Mouse (Mus musculus) forebrain, embryonic 11.5 days (tissue): ENCODE results near the gene Rps11. TPM values are rescaled to one million over a fixed set of nuclear protein-coding genes. Genes with fewer than 3 reads are reported as not detected.
"Not testable (repeated sequence)": the region's sequence is repeated elsewhere in the genome, so short reads cannot be mapped to it uniquely, and the experiment has no call there.

ENCODE experiments used
- ATAC-seq: fragments of 200-750 bp; cut with Nextera tagmentation; replicated peaks from 2 replicates; pipeline ENCODE4 v1.8.0; 2017; ENCODE audit warnings: moderate TSS enrichment; ENCODE audit not compliant: low FRiP score
- DNase-seq: peaks from one replicate; pipeline ENCODE4 v3.0.0-alpha.2; 2017; ENCODE audit warnings: low spot score
- H3K27ac ChIP-seq: fragments of 300-500 bp; sonication (generic); 2 replicates; pipeline ENCODE4 v1.5.1; 2014; ENCODE audit warnings: low read depth, low read length
- H3K27me3 ChIP-seq: fragments of 300-500 bp; sonication (generic); 2 replicates; pipeline ENCODE4 v1.6.1; 2014; ENCODE audit warnings: mild to moderate bottlenecking, low read length, mixed read lengths; ENCODE audit not compliant: control insufficient read depth, insufficient read depth
- H3K36me3 ChIP-seq: fragments of 300-500 bp; sonication (generic); 2 replicates; pipeline ENCODE4 v1.6.1; 2014; ENCODE audit warnings: mild to moderate bottlenecking, low read length, moderate library complexity, mixed read lengths; ENCODE audit not compliant: control insufficient read depth, insufficient read depth
- H3K4me1 ChIP-seq: fragments of 300-500 bp; sonication (generic); replicated peaks from 2 replicates; pipeline ENCODE4 v1.6.1; 2014; ENCODE audit warnings: low read length, mixed read lengths; ENCODE audit not compliant: control insufficient read depth, insufficient read depth
- H3K4me2 ChIP-seq: fragments of 300-500 bp; sonication (generic); 2 replicates; pipeline ENCODE4 v1.6.1; 2014; ENCODE audit warnings: low read depth, mild to moderate bottlenecking, low read length, moderate library complexity, mixed read lengths; ENCODE audit not compliant: severe bottlenecking
- H3K4me3 ChIP-seq: fragments of 300-500 bp; sonication (generic); 2 replicates; pipeline ENCODE4 v1.5.1; 2014; ENCODE audit warnings: low read depth, low read length
- H3K9ac ChIP-seq: fragments of 300-500 bp; sonication (generic); 2 replicates; pipeline ENCODE4 v1.6.1; 2014; ENCODE audit warnings: low read length
- H3K9me3 ChIP-seq: fragments of 300-500 bp; sonication (generic); 2 replicates; pipeline ENCODE4 v1.6.1; 2016; ENCODE audit warnings: low read length, mixed read lengths; ENCODE audit not compliant: control insufficient read depth
- WGBS: fragments of 180-500 bp; shearing (Covaris S2); extraction: QIAGEN DNeasy Blood & Tissue Kit; methylation state at CpG from one replicate; pipeline ENCODE4 v1.1.7; 2014; 5-methylcytosine and 5-hydroxymethylcytosine counted together
- polyA plus RNA-seq: library from polyadenylated mRNA; unstranded; fragments of >200 nt; fragmentation: Nextera tagmentation; extraction: Ambion mirVana; gene quantifications from 2 replicates; pipeline ENCODE4 v1.2.1, GENCODE M21; 2014

The Rps11 gene
- polyA plus RNA-seq, 1 experiment from 2014 or later = 1,481 TPM

DNA sequence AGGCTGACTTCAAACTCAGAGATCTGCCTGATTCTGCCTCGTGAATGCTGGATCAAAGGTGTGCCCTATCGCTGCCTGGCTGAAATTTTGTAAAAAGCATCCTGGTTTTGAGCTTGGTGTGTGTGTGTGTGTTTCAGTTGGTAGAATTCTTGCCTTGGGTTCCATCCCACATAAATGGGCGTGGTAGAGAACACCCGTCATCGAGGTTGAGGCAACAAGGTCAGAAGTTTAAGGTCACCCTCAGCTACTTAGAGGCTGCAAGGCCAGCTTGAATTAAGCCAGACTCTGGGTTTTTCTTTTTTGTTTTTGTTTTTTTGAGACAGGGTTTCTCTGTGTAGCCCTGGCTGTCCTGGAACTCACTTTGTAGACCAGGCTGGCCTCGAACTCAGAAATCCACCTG is 5.9 kb downstream of the Rps11 start:
- H3K36me3 ChIP-seq = peaks cover 31% of the 10 kb centered on the region; the same call in 1 of the 2 replicates
- H3K27ac ChIP-seq = no peak overlapping the region
- H3K4me3 ChIP-seq = no peak overlapping the region
- no peak for ATAC-seq
- no peaks in the 10 kb centered on the region for H3K9me3 ChIP-seq
- H3K4me1 ChIP-seq = peaks cover 9% of the 10 kb centered on the region; the same call in 1 of the 2 replicates
- H3K9ac ChIP-seq = no peak overlapping the region
- DNase-seq = no peak
- H3K27me3 ChIP-seq = no peaks in the 10 kb centered on the region
- WGBS = 92% methylated on average over 6 of the region's 6 CpGs
- no peak overlapping the region for H3K4me2 ChIP-seq

DNA sequence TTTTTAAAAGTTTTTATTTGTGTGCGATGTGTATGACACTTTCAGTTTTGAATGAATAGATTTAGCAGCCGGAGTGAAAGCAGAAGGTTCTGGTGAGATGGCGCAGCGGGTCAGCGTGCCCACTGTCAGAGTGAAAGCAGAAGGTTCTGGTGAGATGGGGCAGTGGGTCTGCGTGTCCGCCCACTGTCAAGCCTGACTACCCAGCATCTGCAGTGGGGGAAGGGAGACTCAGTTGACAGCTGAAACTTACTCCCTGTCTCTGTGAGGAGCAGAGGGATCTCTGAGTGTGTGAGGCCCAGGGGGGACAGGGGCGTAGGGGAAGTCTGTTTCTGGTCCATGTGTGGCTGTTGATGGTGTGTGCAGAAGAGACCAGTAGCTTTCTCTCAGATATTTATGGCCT is 6.7 kb downstream of the Rps11 start:
- Histone ChIP-seq H3K9me3 (no peaks in the 10 kb centered on the region), H3K27me3 (no peaks in the 10 kb centered on the region), H3K27ac (no peak overlapping the region), H3K4me3 (no peak overlapping the region), H3K9ac (no peak overlapping the region), H3K4me1 (peaks cover 3% of the 10 kb centered on the region; the same call in 1 of the 2 replicates), H3K4me2 (no peak overlapping the region), H3K36me3 (peaks cover 25% of the 10 kb centered on the region; the same call in 1 of the 2 replicates)
- WGBS = 89% methylated on average over 8 of the region's 8 CpGs
- no peak for ATAC-seq
- DNase-seq = no peak

DNA sequence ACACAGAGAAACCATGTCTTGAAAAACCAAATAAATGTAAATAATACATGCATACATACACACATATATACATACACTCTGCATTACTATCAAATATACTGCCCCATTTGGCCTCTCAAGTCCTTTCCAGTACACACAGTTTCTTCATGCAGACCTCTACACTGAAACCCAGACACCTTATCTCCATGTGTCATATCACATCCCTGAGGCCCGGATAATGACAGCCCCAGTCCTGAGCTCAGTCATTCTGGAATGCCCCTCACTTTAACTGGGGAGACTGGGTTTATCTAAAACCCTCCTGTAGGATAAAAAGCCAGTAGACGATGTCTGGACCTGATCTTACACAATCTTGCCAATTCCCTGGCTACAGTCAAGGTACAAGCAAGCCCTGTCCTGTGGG is 10.8 kb downstream of the Rps11 start:
- no peak for DNase-seq
- Histone ChIP-seq H3K9ac (no peak overlapping the region), H3K36me3 (no peaks in the 10 kb centered on the region), H3K4me1 (no peaks in the 10 kb centered on the region), H3K4me2 (no peak overlapping the region), H3K27me3 (no peaks in the 10 kb centered on the region), H3K27ac (no peak overlapping the region), H3K4me3 (no peak overlapping the region), H3K9me3 (no peaks in the 10 kb centered on the region)
- WGBS = 88% methylated on average over 2 of the region's 2 CpGs
- no peak for ATAC-seq

DNA sequence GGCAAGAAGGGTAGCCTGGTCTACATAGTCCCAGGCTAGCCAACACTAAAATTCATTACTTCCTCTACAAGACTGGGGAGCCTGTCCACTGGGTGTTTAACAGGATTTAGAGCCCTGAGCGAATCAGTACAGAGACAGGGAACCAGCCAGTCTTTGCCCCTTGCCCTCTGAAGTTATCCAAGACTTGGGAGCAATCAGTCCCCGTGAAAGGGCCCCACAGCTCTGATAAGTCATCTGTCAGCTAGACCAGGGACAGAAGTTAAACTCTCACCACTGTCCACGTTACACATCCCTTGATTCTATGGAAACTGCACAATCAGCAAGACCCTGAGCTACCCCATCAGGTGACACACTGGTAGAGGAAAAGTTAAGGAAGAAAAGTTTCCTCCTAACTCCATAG is 11.7 kb downstream of the Rps11 start:
- Histone ChIP-seq H3K36me3 (no peaks in the 10 kb centered on the region), H3K9me3 (no peaks in the 10 kb centered on the region), H3K4me3 (no peak overlapping the region), H3K9ac (no peak overlapping the region), H3K27me3 (no peaks in the 10 kb centered on the region), H3K4me2 (no peak overlapping the region), H3K4me1 (no peaks in the 10 kb centered on the region), H3K27ac (no peak overlapping the region)
- DNase-seq (no peak), ATAC-seq (no peak)
- 70% methylated on average over 3 of the region's 3 CpGs for WGBS

DNA sequence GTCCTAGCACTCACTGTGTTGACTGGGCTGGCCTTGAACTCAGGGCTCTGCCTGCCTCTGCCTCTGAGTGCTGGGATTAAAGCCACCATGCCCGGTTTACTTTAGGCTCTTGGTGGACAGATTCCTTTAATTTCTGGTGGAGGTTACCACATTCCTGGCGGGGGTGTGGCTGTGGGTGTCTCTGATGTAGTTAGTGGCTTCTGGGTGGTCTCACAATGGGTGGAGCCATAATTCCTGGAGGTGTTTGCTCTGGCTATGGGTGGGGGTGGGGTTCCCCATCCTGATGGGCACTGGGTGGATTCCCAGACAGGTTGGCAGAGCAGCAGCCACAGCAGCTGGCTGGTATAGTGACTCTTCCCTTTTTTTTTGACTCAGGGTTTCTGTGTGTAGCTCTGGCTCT is 12.3 kb downstream of the Rps11 start:
- Histone ChIP-seq H3K27me3 (no peaks in the 10 kb centered on the region), H3K36me3 (no peaks in the 10 kb centered on the region), H3K4me3 (no peak overlapping the region), H3K9me3 (no peaks in the 10 kb centered on the region), H3K4me1 (no peaks in the 10 kb centered on the region), H3K9ac (no peak overlapping the region), H3K4me2 (no peak overlapping the region), H3K27ac (no peak overlapping the region)
- DNase-seq (no peak), ATAC-seq (no peak)
- 57% methylated on average over 2 of the region's 2 CpGs for WGBS

DNA sequence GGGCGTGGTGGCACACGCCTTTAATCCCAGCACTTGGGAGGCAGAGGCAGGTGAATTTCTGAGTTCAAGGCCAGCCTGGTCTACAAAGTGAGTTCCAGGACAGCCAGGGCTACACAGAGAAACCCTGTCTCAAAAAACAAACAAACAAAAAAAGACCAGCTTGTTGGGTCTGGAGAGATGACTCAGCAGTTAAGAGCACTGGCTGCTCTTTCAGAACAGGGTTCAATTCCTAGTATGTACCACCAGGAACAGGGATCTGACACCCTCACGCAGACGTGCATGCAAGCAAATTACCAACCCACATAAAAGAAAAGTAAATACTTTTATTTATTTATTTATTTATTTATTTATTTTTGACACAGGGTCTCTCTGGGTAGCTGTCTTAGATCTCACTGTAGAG is 14.2 kb downstream of the Rps11 start:
- H3K4me3 ChIP-seq, ATAC-seq, H3K27ac ChIP-seq, H3K36me3 ChIP-seq, H3K27me3 ChIP-seq, DNase-seq, H3K9me3 ChIP-seq, H3K4me1 ChIP-seq, H3K9ac ChIP-seq, H3K4me2 ChIP-seq: not testable (repeated sequence)
- WGBS = 82% methylated on average over 4 of the region's 4 CpGs

DNA sequence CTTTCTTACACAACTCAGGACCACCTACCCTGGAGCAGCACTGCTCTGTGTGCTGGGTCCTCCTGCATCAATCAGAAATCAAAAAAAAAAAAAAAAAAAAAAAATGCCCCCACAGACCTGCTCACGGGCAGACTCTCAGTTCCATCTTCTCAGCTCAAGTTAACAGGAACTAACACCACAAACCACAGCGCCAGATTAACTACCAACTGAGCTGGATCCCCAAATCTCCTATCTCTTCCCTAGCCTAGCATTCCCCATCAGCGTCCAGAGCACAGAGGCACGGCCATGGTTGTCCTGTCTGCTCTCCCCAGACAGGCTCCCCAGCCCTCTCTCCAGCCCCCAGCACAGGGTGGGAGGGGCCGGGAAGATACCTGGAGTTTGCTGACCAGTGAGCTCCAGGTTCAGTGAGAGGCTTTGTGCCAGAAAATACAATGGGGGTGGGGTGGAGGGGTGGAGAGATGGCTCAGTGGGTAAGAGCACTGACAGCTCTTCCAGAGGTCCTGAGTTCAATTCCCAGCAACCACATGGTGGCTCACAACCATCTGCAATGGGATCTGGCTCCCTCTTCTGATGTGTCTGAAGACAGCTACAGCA is 17.1 kb downstream of the Rps11 start:
- no peak overlapping the region for H3K4me3 ChIP-seq
- no peak overlapping the region for H3K9ac ChIP-seq
- H3K9me3 ChIP-seq = no peaks in the 10 kb centered on the region
- 70% methylated on average over 5 of the region's 5 CpGs for WGBS
- H3K27me3 ChIP-seq = no peaks in the 10 kb centered on the region
- DNase-seq (no peak), ATAC-seq (no peak)
- no peaks in the 10 kb centered on the region for H3K36me3 ChIP-seq
- no peaks in the 10 kb centered on the region for H3K4me1 ChIP-seq
- H3K4me2 ChIP-seq = no peak overlapping the region
- H3K27ac ChIP-seq = no peak overlapping the region

DNA sequence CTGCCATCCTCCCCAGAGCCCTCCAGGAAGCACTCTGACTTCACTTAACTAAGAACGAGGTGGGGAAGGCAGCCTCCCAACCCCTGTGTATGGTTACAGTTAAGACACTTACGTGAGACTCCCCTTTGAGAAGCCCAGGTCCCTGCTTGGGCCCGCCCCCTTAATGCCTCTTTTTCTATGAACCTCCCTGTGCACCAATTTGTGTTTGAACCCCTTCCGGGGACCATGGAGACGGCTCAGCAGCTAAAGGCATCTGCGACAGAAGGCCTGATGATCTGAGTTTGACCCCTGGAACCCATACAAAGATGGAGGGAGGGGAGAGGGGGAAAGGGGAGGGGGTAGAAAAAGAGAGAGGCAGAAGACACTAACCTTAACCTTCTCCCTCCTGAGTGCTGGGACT is 17.8 kb downstream of the Rps11 start:
- H3K9me3 ChIP-seq = no peaks in the 10 kb centered on the region
- H3K27ac ChIP-seq = no peak overlapping the region
- no peak overlapping the region for H3K4me3 ChIP-seq
- no peak overlapping the region; the same call in 1 of the 2 replicates for H3K9ac ChIP-seq
- H3K36me3 ChIP-seq = no peaks in the 10 kb centered on the region
- no peak overlapping the region for H3K4me2 ChIP-seq
- H3K4me1 ChIP-seq = no peaks in the 10 kb centered on the region
- no peaks in the 10 kb centered on the region for H3K27me3 ChIP-seq
- ATAC-seq (no peak), DNase-seq (no peak)
- WGBS = 44% methylated on average over 6 of the region's 6 CpGs

DNA sequence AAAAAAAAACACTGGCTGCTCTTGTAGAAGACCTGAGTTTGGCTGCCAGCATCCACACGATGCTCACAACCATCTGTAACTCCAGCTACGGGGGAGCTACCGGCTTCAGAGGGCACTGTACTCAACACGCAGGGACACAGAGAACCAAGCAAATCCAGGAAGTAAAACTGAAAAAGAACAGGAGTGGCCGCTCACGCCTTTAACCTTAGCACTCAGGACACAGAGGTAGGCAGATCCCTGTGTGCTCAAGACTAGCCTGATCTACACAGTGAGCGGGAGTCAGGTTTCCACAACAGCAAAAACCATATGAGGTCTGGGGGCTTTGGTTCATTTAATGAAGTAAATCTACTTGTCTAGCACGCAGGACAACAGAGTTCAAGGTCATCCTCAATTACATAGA is 18.7 kb downstream of the Rps11 start:
- H3K4me1 ChIP-seq = no peaks in the 10 kb centered on the region
- DNase-seq = no peak
- 82% methylated on average over 8 of the region's 8 CpGs for WGBS
- H3K9me3 ChIP-seq = no peaks in the 10 kb centered on the region
- H3K4me3 ChIP-seq = no peak overlapping the region
- H3K27ac ChIP-seq = no peak overlapping the region
- H3K4me2 ChIP-seq = no peak overlapping the region
- H3K27me3 ChIP-seq = no peaks in the 10 kb centered on the region
- no peak overlapping the region for H3K9ac ChIP-seq
- ATAC-seq = no peak
- H3K36me3 ChIP-seq = no peaks in the 10 kb centered on the region
